Mouse (Mus musculus): ENCODE data around the gene Pitpnm2.

DNA sequence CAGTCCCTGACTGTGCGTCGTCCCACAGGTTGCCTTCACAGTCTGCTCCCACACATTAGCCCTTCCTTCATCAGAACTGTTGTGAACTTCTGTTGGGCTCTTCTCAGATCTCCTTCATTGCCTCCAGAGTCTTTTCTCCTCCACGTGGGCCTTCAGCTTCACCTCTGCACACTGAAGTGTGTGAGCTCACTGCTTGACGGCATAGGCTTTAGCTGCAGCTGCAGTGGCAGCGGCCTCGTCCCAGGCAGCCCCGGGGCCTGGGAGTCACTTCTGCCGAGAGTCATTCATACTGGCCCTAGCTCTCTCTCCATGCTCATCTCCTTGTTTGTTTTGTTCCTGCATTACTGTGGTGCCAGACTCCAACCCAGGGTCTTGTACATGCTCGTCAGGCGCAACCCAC lies 81.9 kb downstream of the Pitpnm2 start:
- TF ChIP-seq EP300 (IDR thresholded peaks at IDR 0.05; ENCODE audit: low read depth) (no peak), CTCF (IDR thresholded peaks at IDR 0.05; ENCODE audit: low read depth) (no peak)

Data from liver, embryonic 14.5 days (tissue).